ENCODE assay signal across 12 mouse cellular contexts in genomic region chr3:87527139-87527538, GRCm38 (mm10). TPM values are rescaled to one million over a fixed set of nuclear protein-coding genes. Genes with fewer than 3 reads are reported as not detected.
DNase-seq lines count a peak whose midpoint lies in the region; ATAC-seq lines count a peak whose summit lies in the region.
"Had no signal": no experiment of that assay in that cellular context is flagged by ENCODE, and none has a peak within 500 bp of the region (broad histone marks: within the 10 kb centered on the region; RNA-seq: fewer than 3 reads in every experiment).

No protein-coding gene starts in this region.

- H3K4me3 ChIP-seq in heart, embryonic 14.5 days (ENCODE audit: control insufficient read depth in 1 of 2, insufficient read depth in 1 of 2, low read depth in 1 of 2, low read length in 2 of 2), result no peak overlapping the region
- H3K4me3 ChIP-seq in heart, embryonic 11.5 days (ENCODE audit: low read depth, low read length), result no peak overlapping the region
- no peak overlapping the region for H3K4me3 ChIP-seq in lung, embryonic 15.5 days
- H3K4me3 ChIP-seq in embryonic facial prominence, embryonic 12.5 days, result no peak overlapping the region
- no peak overlapping the region for H3K4me3 ChIP-seq in forebrain, embryonic 15.5 days

- no peak overlapping the region for H3K27ac ChIP-seq in heart, embryonic 14.5 days (replicated peaks in 1 of 2; ENCODE audit: control insufficient read depth in 1 of 2, insufficient read depth in 1 of 2, low read depth in 2 of 2, low read length in 2 of 2)
- H3K27ac ChIP-seq in heart, embryonic 11.5 days (ENCODE audit: low read depth, low read length), result no peak overlapping the region
- peak overlapping the region; percentile 42; the same call in 1 of the 2 replicates for H3K27ac ChIP-seq in lung, embryonic 15.5 days
- no peak overlapping the region for H3K27ac ChIP-seq in embryonic facial prominence, embryonic 12.5 days
- no peak overlapping the region for H3K27ac ChIP-seq in forebrain, embryonic 15.5 days (replicated peaks)

- 63% methylated on average over 12 of the region's 12 CpGs for WGBS in heart, embryonic 14.5 days
- 72% methylated on average over 12 of the region's 12 CpGs for WGBS in heart, embryonic 11.5 days (ENCODE audit: insufficient replicate concordance)
- WGBS in lung, embryonic 15.5 days, result 54% methylated on average over 12 of the region's 12 CpGs
- WGBS in embryonic facial prominence, embryonic 12.5 days, result 87% methylated on average over 12 of the region's 12 CpGs
- WGBS in forebrain, embryonic 15.5 days, result 91% methylated on average over 12 of the region's 12 CpGs

- H3K27me3 ChIP-seq in heart, embryonic 14.5 days (ENCODE audit: control insufficient read depth, insufficient read depth, low read length), result no peaks in the 10 kb centered on the region
- no peaks in the 10 kb centered on the region for H3K27me3 ChIP-seq in heart, embryonic 11.5 days (ENCODE audit: control insufficient read depth, insufficient read depth, low read length)
- H3K27me3 ChIP-seq in lung, embryonic 15.5 days, result no peaks in the 10 kb centered on the region
- H3K27me3 ChIP-seq in embryonic facial prominence, embryonic 12.5 days, result no peaks in the 10 kb centered on the region
- H3K27me3 ChIP-seq in forebrain, embryonic 15.5 days, result no peaks in the 10 kb centered on the region

- peaks cover 51% of the 10 kb centered on the region for H3K36me3 ChIP-seq in heart, embryonic 14.5 days (ENCODE audit: control insufficient read depth, insufficient read depth, low read length)
- H3K36me3 ChIP-seq in heart, embryonic 11.5 days (ENCODE audit: control insufficient read depth, insufficient read depth, low read length), result peaks cover 15% of the 10 kb centered on the region; the same call in 1 of the 2 replicates
- H3K36me3 ChIP-seq in lung, embryonic 15.5 days, result peaks cover 44% of the 10 kb centered on the region
- H3K36me3 ChIP-seq in embryonic facial prominence, embryonic 12.5 days, result peaks cover 36% of the 10 kb centered on the region
- H3K36me3 ChIP-seq in forebrain, embryonic 15.5 days, result peaks cover 37% of the 10 kb centered on the region

- H3K9me3 ChIP-seq in heart, embryonic 14.5 days (ENCODE audit: control insufficient read depth, low read length), result no peaks in the 10 kb centered on the region
- H3K9me3 ChIP-seq in heart, embryonic 11.5 days (replicated peaks; ENCODE audit: control insufficient read depth, low read length), result no peaks in the 10 kb centered on the region
- H3K9me3 ChIP-seq in lung, embryonic 15.5 days, result no peaks in the 10 kb centered on the region
- H3K9me3 ChIP-seq in embryonic facial prominence, embryonic 12.5 days, result no peaks in the 10 kb centered on the region
- no peaks in the 10 kb centered on the region for H3K9me3 ChIP-seq in forebrain, embryonic 15.5 days

- peak overlapping the region; percentile 87 for H3K4me2 ChIP-seq in heart, embryonic 14.5 days (ENCODE audit: low read length)
- no peak overlapping the region for H3K4me2 ChIP-seq in heart, embryonic 11.5 days
- peak overlapping the region; percentile 76 for H3K4me2 ChIP-seq in lung, embryonic 15.5 days
- H3K4me2 ChIP-seq in embryonic facial prominence, embryonic 12.5 days (replicated peaks), result no peak overlapping the region
- no peak overlapping the region for H3K4me2 ChIP-seq in forebrain, embryonic 15.5 days (replicated peaks)

- peaks cover 10 to 30% of the 10 kb centered on the region in 2 experiments for H3K4me1 ChIP-seq in heart, embryonic 14.5 days (ENCODE audit: control insufficient read depth in 2 of 2, insufficient read depth in 2 of 2, low read length in 2 of 2)
- H3K4me1 ChIP-seq in heart, embryonic 11.5 days (ENCODE audit: control insufficient read depth, insufficient read depth, low read length), result peaks cover 15% of the 10 kb centered on the region
- peaks cover 14% of the 10 kb centered on the region for H3K4me1 ChIP-seq in lung, embryonic 15.5 days
- H3K4me1 ChIP-seq in embryonic facial prominence, embryonic 12.5 days, result peaks cover 13% of the 10 kb centered on the region; the same call in 1 of the 2 replicates
- peaks cover 16% of the 10 kb centered on the region for H3K4me1 ChIP-seq in forebrain, embryonic 15.5 days

- no peak for DNase-seq in lung, postnatal 10 days
- peak; percentile 46 to 47 for DNase-seq in natural killer cell, adult 2 months (ENCODE audit: low spot score in 2 of 2)
- no peak for DNase-seq in gastrocnemius, adult 8-10 months (ENCODE audit: low spot score in 2 of 2)
- DNase-seq: cerebellum, postnatal 36 days; gastrocnemius, adult 2 months; lung, postnatal 36 days had no signal

- ATAC-seq in heart, embryonic 14.5 days (ENCODE audit: insufficient number of reproducible peaks, insufficient read depth, low FRiP score, low read depth), result no peak
- no peak for ATAC-seq in heart, embryonic 11.5 days (replicated peaks; ENCODE audit: insufficient number of reproducible peaks, low FRiP score, low TSS enrichment)
- no peak for ATAC-seq in lung, embryonic 15.5 days (ENCODE audit: borderline replicate concordance, extremely low read depth, low FRiP score, low TSS enrichment)
- no peak for ATAC-seq in embryonic facial prominence, embryonic 12.5 days (ENCODE audit: insufficient number of reproducible peaks, insufficient read depth, low FRiP score, low TSS enrichment)
- ATAC-seq in forebrain, embryonic 15.5 days (replicated peaks), result no peak
- ATAC-seq: intestine, embryonic 16.5 days had no signal

- no peak overlapping the region for H3K9ac ChIP-seq in heart, embryonic 14.5 days (ENCODE audit: low read length)
- no peak overlapping the region for H3K9ac ChIP-seq in heart, embryonic 11.5 days (ENCODE audit: low read depth, low read length)
- no peak overlapping the region for H3K9ac ChIP-seq in lung, embryonic 15.5 days
- peak overlapping the region; percentile 0; the same call in 1 of the 2 replicates for H3K9ac ChIP-seq in embryonic facial prominence, embryonic 12.5 days
- H3K9ac ChIP-seq in forebrain, embryonic 15.5 days (replicated peaks), result no peak overlapping the region

RNA-seq across cellular contexts. Expression of gene Etv3, which starts 1.9 kb away (rescaled TPM):
- polyA plus RNA-seq in heart, embryonic 14.5 days (2014; fragmentation: Nextera tagmentation; extraction: Ambion mirVana), result 7.3 and 9.3 TPM in 2 replicates
- 7.7 and 9.0 TPM in 2 replicates for polyA plus RNA-seq in heart, embryonic 11.5 days (2014; fragmentation: Nextera tagmentation; extraction: Ambion mirVana)
- 16.6 and 16.9 TPM in 2 replicates for polyA plus RNA-seq in lung, embryonic 15.5 days (2015; fragmentation: Nextera tagmentation; extraction: Ambion mirVana)
- 16.3 and 17.8 TPM in 2 replicates for polyA plus RNA-seq in embryonic facial prominence, embryonic 12.5 days (2016; fragmentation: Nextera tagmentation; extraction: Ambion mirVana)
- polyA plus RNA-seq in forebrain, embryonic 15.5 days (2015; fragmentation: Nextera tagmentation; extraction: Ambion mirVana), result 11.0 and 11.9 TPM in 2 replicates
- total RNA-seq in gastrocnemius, adult 8-10 months (2022), result 10 to 100 TPM; 10.4 to 10.9 (median 10.6) TPM

Comparison
In these comparisons a context has a peak if more than half of its experiments do, and no peak if none do; other contexts are left out.
1. H3K4me2 ChIP-seq: peak in heart, embryonic 14.5 days (single experiment) and lung, embryonic 15.5 days (single experiment); none in heart, embryonic 11.5 days (single experiment), embryonic facial prominence, embryonic 12.5 days (single experiment) and forebrain, embryonic 15.5 days (single experiment).
2. DNase-seq: peak in natural killer cell, adult 2 months (2 of 2); none in lung, postnatal 10 days (single experiment) and gastrocnemius, adult 8-10 months (0 of 2).